Mouse (Mus musculus): ENCODE results near the gene AI481877.

The AI481877 gene

DNA sequence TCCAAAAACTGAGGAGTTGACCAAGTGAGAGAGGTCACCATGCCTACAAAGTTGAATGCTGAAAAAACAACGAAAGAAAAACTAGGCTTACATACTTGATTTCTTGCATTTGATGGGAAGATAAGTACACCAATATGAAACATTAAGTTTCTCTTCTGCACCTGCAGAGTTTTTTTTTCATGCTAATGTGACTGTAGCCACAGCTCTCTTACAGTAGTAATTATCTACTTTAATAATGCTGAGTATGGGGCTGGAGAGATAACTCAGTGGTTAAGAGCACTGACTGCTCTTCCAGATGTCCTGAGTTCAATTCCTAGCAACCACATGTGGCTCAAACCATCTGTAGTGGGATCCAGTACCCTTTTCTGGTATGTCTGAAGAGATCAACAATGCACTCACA is 13.7 kb downstream of the AI481877 start:
- no peak for DNase-seq (ENCODE audit: low read depth, low spot score)

DNA sequence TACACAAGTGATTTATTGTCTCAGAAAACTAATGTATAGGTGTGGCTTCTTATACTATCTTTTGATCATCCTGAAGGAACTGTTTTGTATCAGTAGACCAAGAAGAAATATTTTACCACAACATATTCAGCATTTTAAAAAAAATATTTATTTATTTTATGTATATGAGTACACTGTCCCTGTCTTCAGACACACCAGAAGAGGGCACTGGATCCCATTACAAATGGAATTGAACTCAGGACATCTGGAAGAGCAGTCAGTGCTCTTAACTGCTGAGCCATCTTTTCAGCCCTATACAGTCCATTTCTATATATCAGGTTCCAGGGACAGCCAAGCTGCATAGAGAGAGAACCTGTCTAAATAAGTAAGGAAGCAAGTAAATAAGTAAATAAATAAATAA is 15.2 kb downstream of the AI481877 start:
- peak; percentile 2 for DNase-seq (ENCODE audit: low read depth, low spot score)

DNA sequence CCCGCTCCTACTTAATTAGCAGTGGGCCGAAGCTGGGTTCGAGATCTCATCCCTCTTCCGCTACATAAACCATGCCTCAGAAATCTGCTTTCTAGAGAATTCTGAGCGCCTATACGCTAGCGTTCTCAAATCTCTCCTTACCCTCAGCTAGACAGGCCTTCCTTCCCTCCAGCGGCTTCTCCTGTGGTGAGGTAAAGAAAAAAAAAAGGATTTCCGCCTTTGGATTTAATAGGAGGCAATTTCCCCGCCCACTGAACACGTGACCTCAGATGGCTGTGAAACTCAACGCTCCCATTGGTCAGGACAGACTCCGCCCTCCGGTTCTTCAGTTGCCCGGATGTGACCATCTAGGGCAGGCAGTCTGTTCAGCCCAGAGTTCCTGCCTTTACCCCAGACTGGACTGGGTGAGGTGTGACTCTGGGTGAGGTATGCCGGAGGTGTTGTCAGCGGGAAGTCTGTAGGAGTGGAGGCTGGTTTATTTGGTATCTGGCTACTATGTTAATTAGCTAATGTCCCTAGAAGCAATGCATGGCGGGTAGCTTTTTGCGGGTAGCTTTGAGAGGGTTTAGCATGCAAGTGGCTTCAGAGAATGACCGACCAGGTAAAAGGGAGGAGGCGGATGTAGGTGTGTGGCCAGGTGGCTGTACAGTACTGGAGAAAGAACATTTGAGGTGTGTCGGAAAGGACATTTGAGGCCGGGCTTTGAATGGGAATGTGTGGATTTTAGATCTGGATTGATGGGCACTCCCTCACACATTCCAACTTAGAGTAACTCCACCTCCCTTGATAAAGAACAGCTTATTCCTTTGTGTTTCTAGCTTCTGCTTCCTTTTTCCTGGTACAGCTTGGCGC is 20.9 kb downstream of the AI481877 start:
- DNase-seq (ENCODE audit: low read depth, low spot score), result no peak

- DNase-seq (ENCODE audit: low read depth, low spot score), result peak; percentile 2
These were observed 30.1 kb downstream of the AI481877 start for GRCm38 (mm10) chr4:59108721-59109120.

DNA sequence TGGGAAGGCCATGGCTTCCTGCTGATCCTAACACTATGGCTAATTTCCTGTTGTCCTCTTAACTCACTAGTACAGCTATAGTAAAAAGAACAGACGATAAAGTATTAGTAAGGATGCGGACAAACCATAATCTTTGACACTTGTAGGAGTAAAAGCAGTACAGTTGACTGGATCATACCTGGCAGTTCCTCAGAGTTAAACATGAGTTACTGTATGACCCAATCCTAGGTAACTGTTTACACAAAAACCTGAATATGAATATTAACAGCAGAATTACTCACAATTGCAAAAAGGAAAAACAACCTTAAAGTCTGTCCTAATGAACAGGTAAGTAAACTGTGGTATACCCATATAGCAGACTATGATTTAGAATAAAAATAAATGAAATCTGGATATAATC is 30.9 kb downstream of the AI481877 start:
- no peak for DNase-seq (ENCODE audit: low read depth, low spot score)

DNA sequence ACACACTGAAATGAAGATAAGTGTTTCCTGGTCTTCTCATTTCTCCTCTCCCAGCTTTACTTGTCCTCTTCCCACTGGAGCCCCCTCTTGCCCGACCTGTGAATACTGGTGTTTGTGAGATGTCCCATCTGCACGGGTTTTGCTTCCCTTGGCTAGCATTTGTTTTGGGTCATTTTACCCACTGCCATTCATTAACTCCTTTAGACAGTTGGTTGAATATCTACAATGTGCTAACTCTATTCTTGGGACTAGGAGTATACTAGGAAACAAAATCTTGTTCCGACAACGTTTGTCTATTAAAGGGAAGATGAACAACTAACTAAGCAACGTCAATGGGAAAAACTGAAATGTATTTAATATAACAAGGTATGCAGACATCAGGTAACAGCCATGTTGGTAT is 32.1 kb downstream of the AI481877 start:
- DNase-seq (ENCODE audit: low read depth, low spot score), result no peak

GRCm38 (mm10) chr4:59104166-59104565 is 34.6 kb downstream of the AI481877 start:
- DNase-seq (ENCODE audit: low read depth, low spot score), result no peak

DNA sequence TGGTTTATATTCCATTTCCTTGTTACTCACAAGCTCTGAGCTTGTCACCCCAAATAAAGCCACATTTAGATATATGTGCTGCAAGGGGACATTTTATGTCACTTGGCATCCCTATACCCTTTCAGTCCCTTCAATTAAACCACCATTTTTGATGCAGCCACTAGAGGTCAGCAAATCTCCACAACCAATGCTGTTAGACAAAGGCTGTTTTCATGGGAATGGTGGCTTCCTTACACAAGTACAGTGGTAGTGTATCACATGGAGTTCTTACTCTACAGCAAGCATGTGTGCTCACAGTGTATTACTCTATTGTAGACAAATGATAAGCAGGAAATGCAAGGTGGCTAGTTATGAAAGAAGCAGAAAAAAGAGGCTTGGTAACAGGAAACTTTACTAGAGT is 42.4 kb downstream of the AI481877 start:
- DNase-seq (ENCODE audit: low read depth, low spot score), result peak; percentile 90

DNA sequence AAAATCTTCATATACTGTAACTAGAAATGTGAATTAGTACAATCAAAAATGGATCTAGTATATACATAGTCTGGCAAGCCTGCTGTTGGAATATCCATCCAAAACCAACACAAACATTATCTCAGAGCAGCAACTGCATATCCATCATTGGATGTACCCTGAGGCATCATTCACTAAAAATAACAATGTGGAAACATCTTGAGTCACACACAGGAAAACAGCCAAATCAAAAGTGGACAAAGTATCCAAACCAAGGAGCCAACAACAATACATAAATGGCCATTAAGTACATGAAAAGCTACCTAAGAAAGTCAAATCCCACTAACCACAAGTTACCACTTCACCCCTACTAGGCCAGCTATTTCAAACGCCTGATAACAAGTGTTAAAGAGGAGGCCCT is 49.4 kb downstream of the AI481877 start:
- DNase-seq (ENCODE audit: low read depth, low spot score), result no peak

- no peak for DNase-seq (ENCODE audit: low read depth, low spot score)
These were observed 55.4 kb downstream of the AI481877 start for GRCm38 (mm10) chr4:59083430-59083829.

- DNase-seq (ENCODE audit: low read depth, low spot score), result no peak
These were observed 69.5 kb downstream of the AI481877 start for GRCm38 (mm10) chr4:59069276-59069675.

DNA sequence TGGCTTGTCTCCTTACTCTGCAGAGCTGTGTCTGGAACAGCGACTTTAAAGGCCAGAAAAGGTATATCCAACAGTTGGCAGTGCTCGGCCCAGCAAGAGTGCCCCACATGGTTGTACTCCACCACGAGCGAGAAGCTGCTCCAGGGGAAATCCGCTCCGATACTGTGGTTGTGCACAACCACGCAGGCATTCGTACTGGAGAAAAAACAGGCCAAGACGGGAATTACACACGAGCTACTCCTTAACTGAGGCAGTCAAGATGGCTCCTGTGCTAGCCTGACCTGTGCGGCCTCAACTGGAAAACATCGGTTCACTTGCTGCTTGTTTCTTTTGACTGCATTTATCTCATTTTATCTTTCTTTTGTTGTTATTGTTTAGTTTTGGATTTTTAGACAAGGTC is 76.3 kb downstream of the AI481877 start:
- DNase-seq (ENCODE audit: low read depth, low spot score), result no peak

DNA sequence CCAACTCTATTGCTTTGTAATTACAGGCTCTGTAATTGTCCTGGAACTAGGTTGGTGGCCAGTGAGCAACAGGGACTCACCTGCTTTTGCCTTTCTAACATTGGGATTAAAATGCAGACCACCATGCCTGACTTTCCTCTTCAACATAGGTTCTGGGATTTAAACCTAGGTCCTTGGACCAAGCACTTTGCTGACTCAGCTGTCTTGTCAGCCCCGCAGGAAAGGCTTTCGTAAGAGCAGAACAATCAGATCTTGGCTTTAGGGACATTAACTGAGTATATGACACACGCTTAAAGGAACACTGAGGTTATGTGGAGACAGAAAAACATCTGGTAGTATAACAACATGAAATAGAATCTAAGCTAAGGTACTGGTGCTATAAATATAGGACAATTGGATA is 80.9 kb downstream of the AI481877 start:
- no peak for DNase-seq (ENCODE audit: low read depth, low spot score)

GRCm38 (mm10) chr4:59051081-59051480 is 87.7 kb downstream of the AI481877 start:
- no peak for DNase-seq (ENCODE audit: low read depth, low spot score)

DNA sequence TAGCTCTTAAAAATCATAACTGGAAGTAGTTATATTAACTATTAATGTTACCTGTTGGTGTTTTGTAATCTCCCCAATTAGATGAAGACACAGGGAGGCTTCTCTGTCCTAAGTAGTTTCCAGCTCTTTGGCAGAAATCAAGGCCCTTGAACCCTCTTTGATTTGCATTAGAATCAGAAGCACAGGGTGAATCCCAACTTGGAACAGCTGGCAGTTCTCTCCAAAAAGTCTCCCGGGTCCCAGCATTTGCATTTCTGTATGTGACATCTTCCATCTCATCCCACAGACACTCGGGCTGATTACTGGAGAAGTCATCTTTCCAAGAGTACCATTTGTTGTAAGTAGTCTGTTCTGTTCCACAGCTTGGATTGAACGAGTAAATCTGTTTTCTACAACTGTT is 91.6 kb downstream of the AI481877 start:
- DNase-seq (ENCODE audit: low read depth, low spot score), result no peak

GRCm38 (mm10) chr4:59043891-59044290 is 94.9 kb downstream of the AI481877 start:
- DNase-seq (ENCODE audit: low read depth, low spot score), result no peak

DNA sequence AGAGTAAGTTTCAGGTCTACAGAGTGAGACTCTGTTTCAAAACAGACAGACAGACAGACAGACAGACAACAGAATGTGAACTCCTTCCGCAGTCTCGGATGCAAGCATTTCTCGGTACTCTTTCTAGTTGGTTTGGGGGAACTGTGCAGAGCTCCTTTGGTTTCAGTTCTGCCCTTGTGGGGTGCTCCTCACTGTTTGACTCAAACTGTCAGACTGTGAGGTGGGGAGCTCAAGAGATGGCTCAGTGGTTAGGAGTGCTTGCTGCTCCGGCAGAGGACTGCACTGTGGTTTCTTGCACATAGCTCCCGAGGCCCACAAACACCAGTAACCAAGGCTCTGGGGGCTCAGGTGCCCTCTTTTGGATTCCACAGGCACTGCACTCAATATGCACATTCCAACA is 95.7 kb downstream of the AI481877 start:
- peak; percentile 29 for DNase-seq (ENCODE audit: low read depth, low spot score)

GRCm38 (mm10) chr4:59040397-59041287 is 98.1 kb downstream of the AI481877 start:
- peak; percentile 28 for DNase-seq (ENCODE audit: low read depth, low spot score)

GRCm38 (mm10) chr4:59037525-59037924 is 101.3 kb downstream of the AI481877 start:
- DNase-seq (ENCODE audit: low read depth, low spot score), result no peak

- peak; percentile 88 for DNase-seq (ENCODE audit: low read depth, low spot score)
These were observed 102.2 kb downstream of the AI481877 start for GRCm38 (mm10) chr4:59036490-59037127.

DNA sequence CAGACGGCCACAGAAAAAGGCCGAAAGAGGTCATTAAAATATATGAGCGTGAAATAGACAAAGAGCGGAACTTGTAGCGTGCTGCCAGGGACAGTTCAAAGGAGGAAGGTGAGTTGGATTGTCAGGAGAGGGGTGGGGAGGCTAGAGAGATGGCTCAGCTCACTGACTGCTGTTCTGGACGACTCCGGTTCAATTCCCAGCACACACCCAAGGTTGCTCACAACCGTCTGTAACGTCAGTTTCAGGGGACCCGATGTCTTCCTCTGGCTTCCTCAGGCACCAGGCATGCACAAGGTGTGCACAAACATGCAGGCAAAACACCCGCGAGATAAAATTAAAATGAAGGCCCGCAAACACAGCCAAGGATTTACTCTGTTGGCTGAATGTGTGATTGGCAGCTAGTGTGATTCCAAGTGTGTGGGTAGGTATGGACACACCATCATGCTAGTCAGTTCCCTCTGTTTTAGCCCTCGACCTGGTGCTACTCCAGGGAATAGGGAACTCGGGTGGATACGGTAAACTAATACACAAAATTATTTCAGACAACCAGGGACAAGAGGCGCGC is 102.9 kb downstream of the AI481877 start:
- DNase-seq (ENCODE audit: low read depth, low spot score), result peak; percentile 28
